Mouse (Mus musculus) liver, adult 2 months (tissue): ENCODE measurements around the gene Klhl13.

ENCODE experiments used
- CTCF ChIP-seq: fragments of 200-500 bp; IDR thresholded peaks from 2 replicates; pipeline ENCODE4 v1.5.1; 2011; ENCODE audit warnings: low read depth, low read length, control low read depth
- POLR2A ChIP-seq: fragments of 200-500 bp; IDR thresholded peaks from 2 replicates; pipeline ENCODE4 v1.6.1; 2011; ENCODE audit warnings: low read length, control low read depth; ENCODE audit not compliant: insufficient read depth; ENCODE audit errors: extremely low read depth

GRCm38 (mm10) chrX:23388716-23389115, 23.8 kb upstream of the Klhl13 start:
- TF ChIP-seq CTCF: no peak
- no peak for TF ChIP-seq POLR2A
